Mouse (Mus musculus): ENCODE data around the gene Oxnad1.

Oxnad1 gene

GRCm38 (mm10) chr14:32084761-32085485 is at the start of gene Oxnad1:
Gene Oxnad1, plus strand, starts transcription at chr14:32085374.
- DNase-seq (ENCODE audit: low read depth, low spot score), result no peak

GRCm38 (mm10) chr14:32036482-32036881 is 48.7 kb upstream of the Oxnad1 start:
- no peak for DNase-seq (ENCODE audit: low read depth, low spot score)

GRCm38 (mm10) chr14:32037661-32038252 is 47.4 kb upstream of the Oxnad1 start:
- DNase-seq (ENCODE audit: low read depth, low spot score), result no peak

GRCm38 (mm10) chr14:32042108-32042507 is 43.1 kb upstream of the Oxnad1 start:
- DNase-seq (ENCODE audit: low read depth, low spot score), result no peak

- no peak for DNase-seq (ENCODE audit: low read depth, low spot score)
These were observed 38.8 kb upstream of the Oxnad1 start for GRCm38 (mm10) chr14:32046357-32046756.

- no peak for DNase-seq (ENCODE audit: low read depth, low spot score)
These were observed 35.0 kb upstream of the Oxnad1 start for GRCm38 (mm10) chr14:32050171-32050570.

GRCm38 (mm10) chr14:32053895-32054294 is 31.3 kb upstream of the Oxnad1 start:
- DNase-seq (ENCODE audit: low read depth, low spot score), result no peak

- DNase-seq (ENCODE audit: low read depth, low spot score), result no peak
These were observed 30.4 kb upstream of the Oxnad1 start for GRCm38 (mm10) chr14:32054788-32055187.

- DNase-seq (ENCODE audit: low read depth, low spot score), result no peak
These were observed 29.4 kb upstream of the Oxnad1 start for GRCm38 (mm10) chr14:32055781-32056180.

GRCm38 (mm10) chr14:32056675-32057074 is 28.5 kb upstream of the Oxnad1 start:
- no peak for DNase-seq (ENCODE audit: low read depth, low spot score)

- no peak for DNase-seq (ENCODE audit: low read depth, low spot score)
These were observed 27.5 kb upstream of the Oxnad1 start for GRCm38 (mm10) chr14:32057664-32058063.

GRCm38 (mm10) chr14:32061398-32061797 is 23.8 kb upstream of the Oxnad1 start:
- no peak for DNase-seq (ENCODE audit: low read depth, low spot score)

GRCm38 (mm10) chr14:32072807-32073206 is 12.4 kb upstream of the Oxnad1 start:
- DNase-seq (ENCODE audit: low read depth, low spot score), result no peak

GRCm38 (mm10) chr14:32073211-32073685 is 11.9 kb upstream of the Oxnad1 start:
- no peak for DNase-seq (ENCODE audit: low read depth, low spot score)

- no peak for DNase-seq (ENCODE audit: low read depth, low spot score)
These were observed 11.3 kb upstream of the Oxnad1 start for GRCm38 (mm10) chr14:32073901-32074300.

GRCm38 (mm10) chr14:32076896-32077575 is 8.1 kb upstream of the Oxnad1 start:
- peak; percentile 50 for DNase-seq (ENCODE audit: low read depth, low spot score)

GRCm38 (mm10) chr14:32081026-32081425 is 4.1 kb upstream of the Oxnad1 start:
- no peak for DNase-seq (ENCODE audit: low read depth, low spot score)

GRCm38 (mm10) chr14:32082891-32083290 is 2.3 kb upstream of the Oxnad1 start:
- DNase-seq (ENCODE audit: low read depth, low spot score), result no peak

- DNase-seq (ENCODE audit: low read depth, low spot score), result no peak
These were observed 1.7 kb upstream of the Oxnad1 start for GRCm38 (mm10) chr14:32083466-32083865.

GRCm38 (mm10) chr14:32085486-32086201 is 470 bp downstream of the Oxnad1 start, which contains the start of gene Dph3:
Gene Dph3, minus strand, starts transcription at chr14:32085729.
- peak; percentile 94 for DNase-seq (ENCODE audit: low read depth, low spot score)

- DNase-seq (ENCODE audit: low read depth, low spot score), result no peak
These were observed 1.1 kb downstream of the Oxnad1 start for GRCm38 (mm10) chr14:32086226-32086625.

All from retina, adult 2 months (tissue).